Mouse (Mus musculus): ENCODE results near the gene 1500011B03Rik. TPM values are rescaled to one million over a fixed set of nuclear protein-coding genes. Genes with fewer than 3 reads are reported as not detected.

1500011B03Rik gene
- polyA plus RNA-seq, 1 experiment from 2014 or later: 306 TPM

- peaks cover 3% of the 10 kb centered on the region; the same call in 1 of the 2 replicates for H3K4me1 ChIP-seq (ENCODE audit: control insufficient read depth, insufficient read depth, low read length)
- no peaks in the 10 kb centered on the region for H3K9me3 ChIP-seq (replicated peaks; ENCODE audit: control insufficient read depth, low read length, poor library complexity, severe bottlenecking)
- 77% methylated on average over 11 of the region's 11 CpGs for WGBS
- ATAC-seq: no peak
- H3K4me2 ChIP-seq (ENCODE audit: low read length): no peak overlapping the region
- no peak overlapping the region for H3K9ac ChIP-seq (ENCODE audit: low read depth, low read length)
- H3K27me3 ChIP-seq (ENCODE audit: control insufficient read depth, insufficient read depth, low read depth, low read length): no peaks in the 10 kb centered on the region
- H3K4me3 ChIP-seq (ENCODE audit: low read depth, low read length): no peak overlapping the region
- no peaks in the 10 kb centered on the region; the same call in 1 of the 2 replicates for H3K36me3 ChIP-seq (ENCODE audit: control insufficient read depth, insufficient read depth, low read length)
- no peak overlapping the region for H3K27ac ChIP-seq (ENCODE audit: low read length)
These were observed 5.1 kb downstream of the 1500011B03Rik start for GRCm38 (mm10) chr5:114818124-114818523.

- Histone ChIP-seq H3K4me2 (ENCODE audit: low read length) (no peak overlapping the region), H3K9ac (ENCODE audit: low read depth, low read length) (no peak overlapping the region), H3K9me3 (replicated peaks; ENCODE audit: control insufficient read depth, low read length, poor library complexity, severe bottlenecking) (no peaks in the 10 kb centered on the region), H3K27me3 (ENCODE audit: control insufficient read depth, insufficient read depth, low read depth, low read length) (no peaks in the 10 kb centered on the region), H3K36me3 (ENCODE audit: control insufficient read depth, insufficient read depth, low read length) (no peaks in the 10 kb centered on the region; the same call in 1 of the 2 replicates), H3K4me3 (ENCODE audit: low read depth, low read length) (no peak overlapping the region), H3K4me1 (ENCODE audit: control insufficient read depth, insufficient read depth, low read length) (peaks cover 9% of the 10 kb centered on the region), H3K27ac (ENCODE audit: low read length) (no peak overlapping the region)
- no peak for ATAC-seq
- 69% methylated on average over 6 of the region's 6 CpGs for WGBS
These were observed 6.7 kb downstream of the 1500011B03Rik start for GRCm38 (mm10) chr5:114816599-114816998.

GRCm38 (mm10) chr5:114813525-114814181, 9.6 kb downstream of the 1500011B03Rik start:
- Histone ChIP-seq H3K4me2 (ENCODE audit: low read length) (peak overlapping the region; percentile 72), H3K4me3 (ENCODE audit: low read depth, low read length) (peak overlapping the region; percentile 86), H3K4me1 (ENCODE audit: control insufficient read depth, insufficient read depth, low read length) (peaks cover 9% of the 10 kb centered on the region), H3K9ac (ENCODE audit: low read depth, low read length) (peak overlapping the region; percentile 96), H3K27me3 (ENCODE audit: control insufficient read depth, insufficient read depth, low read depth, low read length) (no peaks in the 10 kb centered on the region), H3K36me3 (ENCODE audit: control insufficient read depth, insufficient read depth, low read length) (0 out of 2 replicates have a peak, but pooled peaks cover under 1% of the 10 kb centered on the region), H3K27ac (ENCODE audit: low read length) (peak overlapping the region; percentile 98), H3K9me3 (replicated peaks; ENCODE audit: control insufficient read depth, low read length, poor library complexity, severe bottlenecking) (no peaks in the 10 kb centered on the region)
- WGBS: under 1% methylated on average over 50 of the region's 50 CpGs
- ATAC-seq: peak; percentile 97

- WGBS: 96% methylated on average over 5 of the region's 5 CpGs
- H3K4me3 ChIP-seq (ENCODE audit: low read depth, low read length): no peak overlapping the region
- no peak overlapping the region for H3K9ac ChIP-seq (ENCODE audit: low read depth, low read length)
- H3K4me1 ChIP-seq (ENCODE audit: control insufficient read depth, insufficient read depth, low read length): peaks cover 12% of the 10 kb centered on the region
- H3K9me3 ChIP-seq (replicated peaks; ENCODE audit: control insufficient read depth, low read length, poor library complexity, severe bottlenecking): no peaks in the 10 kb centered on the region
- H3K4me2 ChIP-seq (ENCODE audit: low read length): no peak overlapping the region
- H3K27me3 ChIP-seq (ENCODE audit: control insufficient read depth, insufficient read depth, low read depth, low read length): no peaks in the 10 kb centered on the region
- H3K27ac ChIP-seq (ENCODE audit: low read length): no peak overlapping the region
- no peak for ATAC-seq
- H3K36me3 ChIP-seq (ENCODE audit: control insufficient read depth, insufficient read depth, low read length): 0 out of 2 replicates have a peak, but pooled peaks cover 4% of the 10 kb centered on the region
These were observed 13.4 kb downstream of the 1500011B03Rik start for GRCm38 (mm10) chr5:114809826-114810225.

- no peak overlapping the region for H3K27ac ChIP-seq (ENCODE audit: low read length)
- H3K4me3 ChIP-seq (ENCODE audit: low read depth, low read length): no peak overlapping the region
- ATAC-seq: no peak
- WGBS: 79% methylated on average over 10 of the region's 10 CpGs
- H3K9ac ChIP-seq (ENCODE audit: low read depth, low read length): no peak overlapping the region
- H3K4me1 ChIP-seq (ENCODE audit: control insufficient read depth, insufficient read depth, low read length): peaks cover 12% of the 10 kb centered on the region
- no peaks in the 10 kb centered on the region for H3K27me3 ChIP-seq (ENCODE audit: control insufficient read depth, insufficient read depth, low read depth, low read length)
- H3K9me3 ChIP-seq (replicated peaks; ENCODE audit: control insufficient read depth, low read length, poor library complexity, severe bottlenecking): no peaks in the 10 kb centered on the region
- peaks cover 6% of the 10 kb centered on the region; the same call in 1 of the 2 replicates for H3K36me3 ChIP-seq (ENCODE audit: control insufficient read depth, insufficient read depth, low read length)
- H3K4me2 ChIP-seq (ENCODE audit: low read length): no peak overlapping the region
These were observed 14.0 kb downstream of the 1500011B03Rik start for GRCm38 (mm10) chr5:114809181-114809756.

- Histone ChIP-seq H3K27ac (ENCODE audit: low read length) (no peak overlapping the region), H3K27me3 (ENCODE audit: control insufficient read depth, insufficient read depth, low read depth, low read length) (no peaks in the 10 kb centered on the region), H3K4me3 (ENCODE audit: low read depth, low read length) (no peak overlapping the region), H3K9ac (ENCODE audit: low read depth, low read length) (no peak overlapping the region), H3K4me2 (ENCODE audit: low read length) (no peak overlapping the region), H3K9me3 (replicated peaks; ENCODE audit: control insufficient read depth, low read length, poor library complexity, severe bottlenecking) (no peaks in the 10 kb centered on the region), H3K36me3 (ENCODE audit: control insufficient read depth, insufficient read depth, low read length) (peaks cover 13% of the 10 kb centered on the region; the same call in 1 of the 2 replicates), H3K4me1 (ENCODE audit: control insufficient read depth, insufficient read depth, low read length) (peaks cover 12% of the 10 kb centered on the region)
- 83% methylated on average over 8 of the region's 8 CpGs for WGBS
- no peak for ATAC-seq
These were observed 14.9 kb downstream of the 1500011B03Rik start for GRCm38 (mm10) chr5:114808385-114808784.

- H3K9me3 ChIP-seq (replicated peaks; ENCODE audit: control insufficient read depth, low read length, poor library complexity, severe bottlenecking): no peaks in the 10 kb centered on the region
- peaks cover 18% of the 10 kb centered on the region for H3K36me3 ChIP-seq (ENCODE audit: control insufficient read depth, insufficient read depth, low read length)
- no peak overlapping the region for H3K4me3 ChIP-seq (ENCODE audit: low read depth, low read length)
- no peak for ATAC-seq
- H3K9ac ChIP-seq (ENCODE audit: low read depth, low read length): no peak overlapping the region
- no peak overlapping the region for H3K4me2 ChIP-seq (ENCODE audit: low read length)
- WGBS: 76% methylated on average over 6 of the region's 6 CpGs
- peaks cover 12% of the 10 kb centered on the region for H3K4me1 ChIP-seq (ENCODE audit: control insufficient read depth, insufficient read depth, low read length)
- H3K27ac ChIP-seq (ENCODE audit: low read length): no peak overlapping the region
- H3K27me3 ChIP-seq (ENCODE audit: control insufficient read depth, insufficient read depth, low read depth, low read length): no peaks in the 10 kb centered on the region
These were observed 15.4 kb downstream of the 1500011B03Rik start for GRCm38 (mm10) chr5:114807893-114808292.

GRCm38 (mm10) chr5:114807468-114807867, 15.8 kb downstream of the 1500011B03Rik start:
- H3K4me3 ChIP-seq (ENCODE audit: low read depth, low read length): no peak overlapping the region
- no peak overlapping the region for H3K9ac ChIP-seq (ENCODE audit: low read depth, low read length)
- peaks cover 8% of the 10 kb centered on the region for H3K4me1 ChIP-seq (ENCODE audit: control insufficient read depth, insufficient read depth, low read length)
- H3K27ac ChIP-seq (ENCODE audit: low read length): peak overlapping the region; percentile 2; the same call in 1 of the 2 replicates
- 30% methylated on average over 8 of the region's 8 CpGs for WGBS
- ATAC-seq: no peak
- H3K36me3 ChIP-seq (ENCODE audit: control insufficient read depth, insufficient read depth, low read length): peaks cover 22% of the 10 kb centered on the region
- H3K4me2 ChIP-seq (ENCODE audit: low read length): no peak overlapping the region
- no peaks in the 10 kb centered on the region for H3K9me3 ChIP-seq (replicated peaks; ENCODE audit: control insufficient read depth, low read length, poor library complexity, severe bottlenecking)
- H3K27me3 ChIP-seq (ENCODE audit: control insufficient read depth, insufficient read depth, low read depth, low read length): no peaks in the 10 kb centered on the region

- Histone ChIP-seq H3K9me3 (replicated peaks; ENCODE audit: control insufficient read depth, low read length, poor library complexity, severe bottlenecking) (no peaks in the 10 kb centered on the region), H3K27ac (ENCODE audit: low read length) (peak overlapping the region; percentile 2; the same call in 1 of the 2 replicates), H3K4me1 (ENCODE audit: control insufficient read depth, insufficient read depth, low read length) (peaks cover 4% of the 10 kb centered on the region), H3K4me3 (ENCODE audit: low read depth, low read length) (no peak overlapping the region), H3K27me3 (ENCODE audit: control insufficient read depth, insufficient read depth, low read depth, low read length) (no peaks in the 10 kb centered on the region), H3K4me2 (ENCODE audit: low read length) (no peak overlapping the region), H3K36me3 (ENCODE audit: control insufficient read depth, insufficient read depth, low read length) (peaks cover 25% of the 10 kb centered on the region), H3K9ac (ENCODE audit: low read depth, low read length) (no peak overlapping the region)
- ATAC-seq: no peak
- WGBS: 45% methylated on average over 9 of the region's 9 CpGs
These were observed 16.2 kb downstream of the 1500011B03Rik start for GRCm38 (mm10) chr5:114807063-114807462.
